Mouse (Mus musculus) layer of hippocampus, adult 9-11 months (tissue): ENCODE results near the gene Nuak2.

Source experiments
- DNase-seq: peaks from one replicate; pipeline ENCODE4 v3.0.0; 2022

Nuak2 gene

DNA sequence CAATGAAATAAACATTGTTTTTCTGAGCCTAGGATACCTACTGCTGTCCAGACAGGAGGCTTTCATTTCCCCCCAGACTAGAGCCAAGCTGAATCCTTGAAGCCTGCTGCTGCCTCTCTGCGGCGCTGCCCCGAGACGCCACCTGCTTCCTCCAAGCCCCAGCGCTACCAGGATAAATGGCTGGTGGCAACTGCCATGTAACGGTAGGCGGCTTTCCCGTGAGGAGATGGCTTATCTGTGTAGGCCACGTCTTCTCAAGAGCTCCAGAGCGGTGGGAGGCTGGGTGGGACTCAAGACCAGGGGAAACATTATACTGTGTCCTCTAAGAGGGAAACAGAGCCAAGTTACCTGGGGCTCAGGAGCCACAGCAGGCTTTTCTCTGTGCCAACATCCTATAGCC lies 66.0 kb downstream of the Nuak2 start:
- no peak for DNase-seq
